Mouse (Mus musculus): ENCODE measurements at regions not wholly inside any gene's neighbourhood (a gene's known extent, or its start where the extent isn't known, plus 50 kb on each side); places are given as distances from the start of the nearest gene placed in this dataset.
A peak's percentile ranks its signal among the peaks of the same experiment; 100 is the strongest.
"Not testable (repeated sequence)": the region's sequence is repeated elsewhere in the genome, so short reads cannot be mapped to it uniquely, and the experiment has no call there.

DNA sequence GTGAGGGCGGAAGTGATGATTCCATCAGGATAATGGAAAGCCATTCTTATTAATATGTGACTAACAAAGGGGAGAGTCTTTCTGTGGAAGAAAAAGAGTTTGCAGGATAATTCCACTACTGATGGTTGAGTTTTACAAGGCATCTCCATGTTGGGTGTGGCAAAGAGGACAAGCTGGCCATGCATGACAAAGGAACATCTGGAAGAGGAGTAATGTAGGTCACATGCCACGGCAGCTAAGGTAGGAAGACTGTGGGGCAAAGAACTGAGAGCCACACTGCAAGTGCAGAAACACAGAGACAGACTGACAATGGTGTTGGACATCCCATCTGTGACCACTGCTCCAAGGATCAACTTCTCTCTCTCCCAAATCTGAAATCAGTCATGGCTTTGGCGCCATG is 196.4 kb upstream of the Gdi2 start:
- ATAC-seq: no peak

DNA sequence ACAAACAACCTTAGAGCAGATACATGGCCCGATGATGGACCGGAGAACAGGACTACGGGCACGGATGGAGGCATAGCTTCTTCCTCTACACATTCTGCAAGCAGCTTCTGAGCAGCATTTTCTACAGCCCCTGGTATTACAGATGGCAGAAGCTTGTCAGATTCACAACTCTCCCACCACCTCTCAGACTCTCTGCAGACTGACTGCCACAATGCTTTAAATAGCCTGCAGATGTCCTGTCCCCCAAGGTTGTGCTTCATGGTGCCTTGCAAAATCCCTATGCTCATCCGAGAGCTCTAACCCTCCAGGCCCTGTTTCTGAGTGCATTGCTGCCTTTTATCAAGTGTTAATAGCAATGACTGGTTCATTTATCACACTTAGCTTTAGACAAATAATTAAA is 194.3 kb upstream of the Gdi2 start:
- no peak for ATAC-seq

DNA sequence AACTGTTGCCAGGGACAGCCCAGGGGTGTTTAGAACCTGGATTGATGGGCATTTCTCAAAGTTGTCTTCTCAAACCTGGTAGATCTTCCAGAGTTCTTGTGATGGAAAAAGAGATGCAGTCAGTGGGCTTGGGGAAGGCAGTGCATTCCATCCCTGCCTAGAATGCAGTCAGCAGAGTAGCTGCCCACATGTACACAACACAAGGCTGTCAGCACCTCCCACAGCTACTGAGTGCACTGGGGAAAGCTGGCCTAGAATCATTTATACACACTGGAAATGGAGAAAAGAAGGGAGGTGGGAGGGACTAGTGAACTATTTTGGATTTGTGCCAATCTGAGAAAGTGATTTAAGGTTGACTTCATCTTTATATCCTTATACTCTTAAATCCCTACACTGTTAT is 183.0 kb upstream of the Gdi2 start:
- not testable (repeated sequence) for ATAC-seq

DNA sequence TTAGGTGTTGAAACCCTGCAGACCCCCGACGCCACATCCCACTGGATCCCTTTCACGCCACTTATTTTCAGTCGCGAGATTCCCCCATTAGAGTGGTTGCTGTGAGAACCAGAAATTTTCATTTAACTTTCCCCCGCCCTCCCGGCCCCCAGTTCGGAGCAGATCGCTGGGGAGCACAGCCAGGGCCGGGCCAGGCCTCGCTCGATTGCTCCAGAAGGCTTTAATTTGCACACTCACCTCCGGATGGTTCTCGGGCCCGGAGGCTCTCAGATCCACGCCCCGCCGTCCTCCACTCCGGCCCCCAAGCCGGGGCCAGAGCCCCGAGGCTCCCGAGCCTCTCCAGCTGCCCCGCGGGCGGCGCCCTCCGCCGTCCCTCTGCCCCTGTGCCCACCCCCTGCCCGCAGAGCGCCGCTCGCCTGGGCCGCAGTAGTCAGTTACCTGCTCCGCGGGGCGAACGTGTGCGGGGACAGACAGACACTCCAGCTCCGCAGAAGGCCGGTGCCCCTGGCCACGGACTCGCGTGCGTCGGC is 179.7 kb upstream of the Gdi2 start:
- no peak for ATAC-seq

DNA sequence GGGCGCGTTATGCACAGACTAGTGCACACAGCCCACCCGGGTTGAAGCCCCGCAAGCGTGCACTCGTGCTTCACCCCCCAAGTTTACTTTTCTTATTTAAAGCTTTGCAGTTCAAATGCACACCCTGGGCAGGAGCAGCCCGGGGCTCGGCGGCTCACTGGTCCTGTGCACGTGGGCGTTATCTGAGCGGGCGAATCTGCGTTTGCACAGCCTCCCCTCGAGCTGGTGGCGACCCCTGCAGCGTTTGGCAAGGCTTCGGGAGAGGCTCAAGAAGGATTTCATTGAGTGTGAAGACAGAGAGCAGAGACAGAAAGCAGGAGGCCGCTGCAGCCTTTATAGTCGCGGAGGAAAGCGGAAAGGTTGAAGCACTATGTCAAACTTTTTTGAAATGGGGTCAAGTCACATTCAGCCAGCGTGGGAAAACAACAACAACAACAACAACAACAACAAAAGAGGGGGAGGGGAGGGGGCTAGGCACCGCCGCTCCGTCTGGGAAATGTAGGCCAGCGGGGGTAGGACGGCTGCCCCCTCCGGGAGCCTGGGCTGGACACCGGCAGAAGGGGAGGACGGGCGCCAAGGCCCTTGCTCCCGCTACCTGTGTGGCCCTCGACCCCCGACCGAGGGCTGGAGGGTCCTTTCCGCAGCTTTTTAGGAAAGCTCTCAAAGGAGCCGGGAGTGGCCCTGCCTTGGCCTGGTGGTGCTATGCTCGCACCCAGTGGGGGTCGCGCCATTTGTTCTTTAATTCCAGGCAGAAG is 178.7 kb upstream of the Gdi2 start:
- ATAC-seq: no peak

DNA sequence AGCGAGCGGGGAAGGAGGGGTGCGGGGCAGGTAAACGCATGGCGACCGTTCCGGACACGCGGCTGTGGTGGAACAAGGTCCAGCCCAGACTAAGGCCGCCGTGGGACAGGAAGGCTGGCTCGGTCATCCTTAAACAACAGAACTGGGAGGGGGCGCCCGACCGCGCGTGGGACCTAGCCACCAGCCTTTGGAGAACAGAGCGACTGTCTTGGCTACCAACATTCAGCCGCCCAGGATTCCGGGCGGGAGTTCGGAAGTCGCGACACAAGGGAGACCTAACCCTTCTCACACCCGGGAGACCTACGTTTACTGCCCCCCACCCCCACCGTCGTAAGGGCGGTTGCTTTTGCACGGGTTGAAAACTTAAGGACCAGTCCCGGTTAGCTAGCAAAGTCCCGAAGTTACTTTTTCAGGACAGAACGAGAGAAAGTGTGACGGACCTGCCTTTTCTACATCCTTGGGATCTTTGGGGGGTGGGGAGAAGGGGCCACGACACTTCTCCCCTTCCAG is 178.1 kb upstream of the Gdi2 start:
- ATAC-seq: not testable (repeated sequence)

DNA sequence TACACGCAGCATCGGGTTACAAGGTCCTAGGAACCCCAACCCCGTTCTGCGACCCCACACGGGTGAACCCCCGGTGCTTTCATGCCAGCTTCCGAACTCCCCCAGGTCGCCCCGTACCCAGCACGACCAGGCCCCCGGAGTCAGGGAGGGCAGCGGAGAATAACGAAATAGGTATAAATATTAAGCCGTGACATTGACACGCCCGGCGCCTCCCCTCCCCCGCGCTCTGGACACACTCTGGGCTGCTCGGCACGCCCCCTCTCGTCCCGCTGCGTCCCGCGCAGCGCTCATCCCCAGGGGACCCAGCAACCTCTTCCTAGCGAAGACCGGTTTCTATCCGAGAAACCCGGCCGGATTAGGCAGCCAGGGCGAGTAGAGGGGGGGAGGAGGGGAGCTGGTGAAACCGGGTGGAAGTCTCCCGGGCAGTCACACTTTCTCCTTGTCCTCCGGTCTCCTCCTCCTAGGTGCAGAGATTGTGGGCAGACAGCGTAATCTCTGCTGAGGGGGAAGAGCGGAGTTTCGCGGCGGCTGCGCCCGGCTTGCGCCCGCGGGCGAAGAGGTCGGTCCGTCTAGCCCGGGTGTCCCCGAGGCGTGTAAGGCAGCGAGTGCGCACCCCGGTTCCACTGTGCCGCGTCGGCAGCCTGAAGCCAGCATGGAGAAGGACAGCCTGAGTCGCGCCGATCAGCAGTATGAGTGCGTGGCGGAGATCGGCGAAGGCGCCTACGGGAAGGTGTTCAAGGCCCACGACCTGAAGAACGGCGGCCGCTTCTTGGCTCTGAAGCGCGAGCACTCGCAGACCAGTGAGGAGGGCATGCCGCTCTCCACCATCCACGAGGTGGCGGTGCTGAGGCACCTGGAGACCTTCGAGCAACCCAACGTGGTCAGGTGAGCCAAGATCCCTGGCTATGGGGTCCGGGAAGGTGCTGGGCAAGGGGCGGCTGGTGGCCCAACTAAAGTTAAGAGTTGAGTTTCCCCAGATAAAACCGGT is 177.1 kb upstream of the Gdi2 start:
- peak; percentile 41 for ATAC-seq

DNA sequence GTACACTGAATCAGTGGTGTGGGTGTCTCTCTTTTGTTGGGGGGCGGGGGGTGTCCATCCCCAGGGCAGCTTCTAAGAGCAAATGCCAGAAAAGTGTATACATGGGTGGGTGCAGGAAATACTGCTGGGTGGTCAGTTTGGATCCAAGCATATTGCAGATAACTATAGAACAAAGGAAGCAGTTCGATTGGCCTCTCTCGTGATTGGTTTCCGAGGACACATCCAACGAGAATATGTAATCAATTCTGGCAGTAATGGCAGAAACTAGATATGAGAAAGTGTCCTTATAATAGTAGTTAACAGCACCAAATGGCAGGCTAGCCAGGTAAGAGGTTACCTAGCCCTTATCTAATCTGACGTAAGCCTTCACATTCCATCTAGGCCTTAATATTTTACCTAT is 165.2 kb upstream of the Gdi2 start:
- ATAC-seq: no peak

DNA sequence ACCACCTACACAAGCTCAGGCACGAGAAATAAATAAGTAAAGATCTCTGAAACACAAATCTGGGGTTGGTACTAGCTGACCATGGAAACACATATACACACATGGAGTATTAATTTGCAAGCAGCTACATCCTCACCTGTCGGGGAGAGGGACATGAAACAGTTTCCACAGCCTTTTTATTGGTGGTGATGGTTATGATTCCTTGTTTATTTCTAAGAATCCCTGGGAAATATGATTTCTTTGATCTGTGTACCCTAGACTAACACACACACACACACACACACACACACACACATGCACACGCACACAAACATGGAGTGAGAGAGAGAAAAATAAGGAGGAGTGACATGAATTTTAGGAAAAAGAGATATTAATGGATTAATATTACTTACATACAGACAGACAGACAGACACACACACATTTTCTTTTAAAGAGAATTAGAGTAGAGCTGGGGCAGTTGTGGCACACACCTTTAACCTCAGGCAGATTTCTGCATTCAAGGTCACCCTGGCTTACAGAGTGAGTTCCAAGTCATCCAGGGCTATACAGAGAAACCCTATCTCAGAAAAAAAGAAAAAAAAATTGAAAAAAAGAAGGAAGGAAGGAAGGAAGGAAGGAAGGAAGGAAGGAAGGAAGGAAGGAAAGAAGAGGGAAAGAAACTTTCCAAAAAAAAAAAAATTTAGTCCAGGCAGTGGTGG is 164.2 kb upstream of the Gdi2 start:
- not testable (repeated sequence) for ATAC-seq

DNA sequence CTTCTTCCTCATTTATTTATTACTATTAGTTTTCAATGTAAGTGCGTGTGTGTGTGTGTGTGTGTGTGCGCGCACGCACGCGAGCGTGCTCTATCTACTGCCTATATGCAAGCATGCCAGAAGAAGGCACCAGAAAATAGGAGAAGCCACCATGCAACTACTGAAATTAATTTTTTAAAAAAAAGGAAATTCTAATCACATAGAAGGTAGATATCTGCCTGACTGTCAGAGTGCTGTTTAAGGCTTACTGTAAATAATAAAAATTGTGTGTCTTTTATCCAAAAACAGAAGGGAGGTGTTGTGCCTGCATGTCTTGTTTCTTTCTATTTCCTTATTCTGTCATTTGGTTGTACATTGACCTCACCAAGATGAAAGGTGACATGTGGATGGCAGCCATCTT is 163.1 kb upstream of the Gdi2 start:
- no peak for ATAC-seq

DNA sequence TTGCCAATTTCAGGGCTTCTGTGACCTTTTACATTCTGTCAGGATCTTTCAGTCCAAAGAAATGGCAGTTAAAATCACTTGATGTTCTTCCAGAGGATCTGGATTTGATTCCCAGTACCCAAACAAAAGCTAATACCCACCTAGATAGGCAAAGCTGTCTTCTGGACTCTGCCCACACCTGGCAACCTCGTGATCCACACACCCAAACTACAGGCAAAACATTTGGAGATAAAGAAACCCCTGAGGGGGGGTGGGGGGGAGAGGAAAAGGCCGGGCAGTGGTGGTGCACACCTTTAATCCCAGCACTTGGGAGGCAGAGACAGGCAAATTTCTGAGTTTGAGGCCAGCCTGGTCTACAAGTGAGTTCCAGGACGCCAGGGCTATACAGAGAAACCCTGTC is 160.1 kb upstream of the Gdi2 start:
- ATAC-seq: not testable (repeated sequence)

DNA sequence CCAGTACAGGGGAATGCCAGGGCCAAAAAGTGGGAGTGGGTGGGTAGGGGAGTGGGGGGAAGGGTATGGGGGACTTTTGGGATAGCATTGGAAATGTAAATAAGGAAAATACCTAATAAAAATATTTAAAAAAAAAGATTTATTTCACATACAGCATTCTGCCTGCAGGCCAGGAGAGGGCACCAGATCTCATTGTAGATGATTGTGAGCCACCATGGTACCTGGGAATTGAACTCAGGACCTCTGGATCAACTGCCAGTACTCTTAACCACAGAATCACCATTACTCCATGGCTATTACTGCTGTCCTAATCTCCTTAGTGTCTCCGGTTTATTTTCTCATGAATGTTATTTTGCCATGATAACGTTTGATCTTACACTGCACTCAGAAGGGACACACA is 132.1 kb upstream of the Gdi2 start:
- not testable (repeated sequence) for ATAC-seq

DNA sequence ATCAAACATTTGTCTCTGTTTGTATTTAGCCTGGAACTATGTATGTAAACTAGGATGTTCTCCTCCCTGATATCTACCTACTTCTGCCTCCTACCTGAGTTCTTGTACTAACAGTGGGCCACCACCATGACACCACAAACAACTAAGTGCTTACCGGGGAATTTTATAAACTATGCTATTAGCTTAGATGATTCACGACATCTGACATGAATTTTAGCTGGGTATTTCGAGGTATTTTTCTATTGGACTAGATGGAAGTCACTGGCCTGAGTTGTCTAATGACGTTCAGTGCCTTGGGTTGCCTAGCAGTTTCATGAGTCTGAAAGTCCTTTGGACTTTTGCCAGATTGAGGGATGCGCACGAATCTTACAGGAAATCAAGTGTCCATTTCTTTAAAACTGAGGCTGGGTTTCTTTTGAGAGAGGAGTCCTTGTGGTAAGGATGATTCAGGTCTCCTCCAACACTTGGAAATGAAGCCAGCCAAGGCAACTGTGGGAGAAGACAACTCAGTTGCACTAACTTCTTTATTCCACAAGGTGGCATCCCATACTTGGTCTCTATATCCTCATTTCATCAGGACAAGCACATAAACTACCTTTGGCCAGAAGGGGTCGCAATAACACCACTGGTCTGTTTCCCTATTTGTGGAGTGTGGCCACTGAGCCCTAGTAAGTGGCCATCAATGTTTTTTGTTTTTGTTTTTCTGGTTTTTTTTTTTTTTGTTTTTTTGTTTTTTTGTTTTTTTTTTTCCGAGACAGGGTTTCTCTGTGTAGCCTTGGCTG is 131.4 kb upstream of the Gdi2 start:
- ATAC-seq: peak; percentile 97

DNA sequence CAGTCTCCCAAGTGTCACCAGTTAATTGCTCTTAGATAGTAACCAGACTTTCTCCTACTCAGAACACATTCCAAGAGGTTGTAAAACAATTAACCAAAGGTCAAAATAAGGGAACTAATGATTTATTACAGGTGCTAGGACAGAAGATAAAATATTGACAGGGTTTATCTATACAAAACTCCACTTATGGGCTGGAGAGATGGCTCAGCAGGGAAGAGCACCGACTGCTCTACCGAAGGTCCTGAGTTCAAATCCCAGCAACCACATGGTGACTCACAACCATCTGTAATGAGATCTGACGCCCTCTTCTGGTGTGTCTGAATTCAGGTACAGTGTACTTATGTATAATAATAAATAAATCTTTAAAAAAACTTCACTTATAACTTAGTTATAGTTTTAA is 127.6 kb upstream of the Gdi2 start:
- not testable (repeated sequence) for ATAC-seq

DNA sequence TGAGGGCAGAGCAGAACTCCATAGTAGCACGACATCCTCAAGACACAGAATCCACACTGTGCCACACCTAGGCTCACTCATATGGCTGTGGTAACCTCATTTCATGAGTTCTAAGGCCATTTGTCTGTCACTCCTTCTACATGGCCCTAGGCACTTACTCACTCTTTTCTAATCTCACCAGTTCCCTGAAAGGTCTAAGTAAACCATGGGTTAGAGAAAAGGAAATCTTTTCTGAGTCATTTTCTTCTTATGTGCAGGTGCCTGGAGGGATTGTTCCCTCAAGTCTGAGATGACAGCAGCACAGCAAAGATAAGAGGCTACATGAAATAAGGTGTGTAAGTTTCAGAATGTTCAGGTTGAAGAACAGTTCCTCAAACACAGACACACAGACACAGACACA is 120.8 kb upstream of the Gdi2 start:
- no peak for ATAC-seq

DNA sequence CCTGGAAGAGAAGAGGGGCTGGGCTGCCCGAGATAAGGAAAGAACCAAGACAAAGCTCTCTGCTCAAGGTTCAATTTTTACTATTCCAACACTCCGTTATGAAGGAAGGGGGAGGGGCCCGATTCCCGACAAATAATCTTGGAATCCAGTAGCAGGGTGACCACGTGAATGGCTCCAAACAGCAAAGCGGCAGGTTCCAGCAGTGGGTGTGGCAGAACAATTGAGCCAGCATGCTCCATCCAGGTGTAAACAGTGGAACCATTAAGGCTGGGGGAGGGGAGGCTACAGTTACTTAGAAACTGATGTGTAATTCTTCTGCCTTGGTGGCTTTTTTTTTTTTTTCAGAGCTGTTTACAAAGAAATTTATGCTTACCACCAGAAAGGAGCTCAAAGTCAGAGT is 82.5 kb upstream of the Gdi2 start:
- not testable (repeated sequence) for ATAC-seq

DNA sequence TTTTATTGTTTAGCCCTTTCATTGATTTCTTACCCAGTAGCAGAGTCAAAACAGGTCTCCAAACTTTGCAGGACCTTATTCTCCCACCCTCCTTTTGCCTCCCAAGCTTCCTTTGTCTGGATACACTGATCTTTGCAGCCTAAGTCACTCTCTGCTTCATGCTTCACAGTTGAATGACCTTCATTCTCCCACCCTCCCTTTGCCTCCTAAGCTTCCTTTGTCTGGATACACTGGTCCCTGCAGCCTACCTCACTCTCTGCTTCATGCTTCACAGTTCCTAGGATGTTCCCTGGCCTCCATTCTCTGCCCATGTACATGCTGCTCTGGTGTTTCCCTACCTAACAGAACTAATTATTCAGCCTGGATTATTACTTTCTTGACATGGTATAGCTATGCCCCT is 61.0 kb upstream of the Gdi2 start:
- no peak for ATAC-seq

DNA sequence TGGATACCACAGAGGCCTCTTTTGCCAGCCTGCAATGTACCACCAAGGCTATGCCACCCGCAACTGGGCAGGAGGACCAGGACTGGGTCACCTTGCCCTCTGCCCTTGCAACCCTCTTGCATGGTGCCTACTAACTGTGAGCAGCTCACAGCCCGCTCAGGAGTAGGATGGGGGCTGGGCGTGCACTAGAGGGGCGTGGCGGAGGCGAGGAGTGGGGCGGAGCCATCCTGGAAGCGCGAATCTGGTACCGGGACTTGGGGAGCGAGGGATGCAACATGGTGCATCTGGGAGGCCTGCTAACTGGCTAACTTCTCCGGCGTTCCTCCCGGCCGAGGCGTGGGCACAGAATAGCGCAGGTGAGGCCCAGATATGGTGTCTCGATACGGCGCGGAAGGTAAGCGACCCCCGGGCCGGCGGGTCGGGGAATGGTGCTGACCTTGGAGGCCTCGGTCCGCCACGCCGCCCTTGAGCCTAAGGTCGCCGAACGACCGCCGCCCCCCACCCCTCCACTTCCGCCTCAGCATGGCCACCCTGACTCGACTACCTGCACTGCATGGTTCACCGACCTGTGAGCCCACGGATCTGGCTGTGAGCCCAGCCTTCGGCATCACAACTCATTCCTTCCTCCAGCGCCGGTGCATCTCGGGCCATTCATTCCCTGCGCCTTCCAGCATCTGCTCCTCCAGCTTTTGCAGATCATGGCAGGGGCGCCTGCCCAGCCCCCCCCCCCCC is 59.7 kb upstream of the Gdi2 start:
- peak; percentile 91 for ATAC-seq

Data from inflammation-experienced regulatory T-cells, adult 6 months (primary cell).